Mouse (Mus musculus): ENCODE results near the gene Frmd6. TPM values are rescaled to one million over a fixed set of nuclear protein-coding genes. Genes with fewer than 3 reads are reported as not detected.

The Frmd6 gene
- total RNA-seq, 2 experiments from 2014 or later = 20.7 to 20.9 TPM

- DNase-seq = no peak
Observed at GRCm38 (mm10) chr12:70855678-70856077, 30.4 kb downstream of the Frmd6 start.

DNA sequence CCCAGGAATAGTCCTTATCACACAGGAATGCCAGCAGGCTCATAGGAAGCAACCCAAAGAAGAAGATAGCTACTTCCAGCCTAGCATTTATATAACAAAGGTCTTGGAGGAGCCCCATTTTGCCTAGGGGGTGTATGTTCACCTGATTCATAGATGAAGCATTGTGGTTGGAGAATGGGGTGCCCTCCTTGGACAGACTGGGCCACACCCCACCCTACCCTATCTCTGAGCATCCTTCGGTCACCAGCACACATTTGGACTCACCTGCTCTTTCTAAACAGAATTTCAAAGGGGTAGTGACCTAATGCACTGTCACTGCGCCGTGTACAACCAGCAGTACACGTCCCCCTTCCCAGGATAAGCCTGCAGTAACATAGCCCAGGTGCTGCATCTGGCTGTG, 31.5 kb downstream of the Frmd6 start:
- no peak for DNase-seq

DNA sequence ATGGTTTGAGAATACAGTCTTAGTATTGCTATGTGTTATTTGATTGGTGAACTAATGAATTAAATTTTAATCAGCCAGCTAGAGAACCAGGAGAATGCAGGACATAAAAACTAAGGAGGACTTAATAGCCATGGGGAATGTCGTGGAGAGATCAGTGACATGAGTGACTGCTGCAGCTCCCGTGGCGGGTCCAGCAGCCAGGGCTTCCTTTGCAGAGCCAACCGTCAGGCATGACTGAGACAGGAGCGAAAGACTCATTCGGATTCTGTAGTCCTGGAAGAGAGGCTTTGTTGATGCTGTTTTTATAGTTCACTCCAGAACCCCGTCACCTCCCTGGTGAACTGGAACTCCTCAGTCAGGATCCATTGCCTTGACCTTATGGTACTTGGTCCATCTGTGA, 38.0 kb downstream of the Frmd6 start:
- DNase-seq = no peak

DNA sequence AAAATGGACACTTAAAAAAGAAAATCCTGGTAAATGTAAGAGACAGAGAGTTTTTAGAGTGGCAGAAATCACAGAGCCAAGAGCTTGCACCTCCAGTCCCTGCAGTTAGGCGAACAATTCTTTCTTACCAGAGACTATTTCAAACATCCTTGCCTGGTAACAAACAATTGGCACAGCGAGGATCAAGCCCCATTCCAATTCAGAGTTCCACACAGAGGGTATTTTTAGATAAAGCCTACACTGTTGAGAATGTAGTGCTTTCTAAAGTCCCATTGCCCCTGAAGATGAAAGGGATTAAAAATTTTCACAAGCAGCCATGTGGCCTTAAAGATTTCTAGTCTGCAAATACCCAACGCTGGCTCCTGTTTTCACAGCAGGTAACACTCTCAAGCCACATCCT, 42.5 kb downstream of the Frmd6 start:
- no peak for DNase-seq

GRCm38 (mm10) chr12:70868190-70868987, 43.1 kb downstream of the Frmd6 start:
- no peak for DNase-seq

DNA sequence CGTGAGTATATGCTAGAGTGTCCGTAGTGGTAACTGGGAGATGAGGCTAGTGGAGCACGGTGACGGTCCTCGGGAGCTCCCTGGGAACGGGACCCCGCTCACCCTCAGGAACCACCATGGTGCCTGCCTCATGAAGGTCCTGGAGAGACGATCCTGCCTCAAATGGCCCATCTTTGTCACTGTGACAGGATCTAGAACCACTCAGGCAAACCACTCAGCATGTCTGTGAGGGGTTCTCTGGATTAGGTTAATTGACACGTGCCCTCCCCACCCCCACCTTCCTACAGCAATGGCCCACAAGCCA, 43.6 kb downstream of the Frmd6 start:
- no peak for DNase-seq

- DNase-seq = no peak
Observed at GRCm38 (mm10) chr12:70873544-70873943, 48.2 kb downstream of the Frmd6 start.

- no peak for DNase-seq
Observed at GRCm38 (mm10) chr12:70876270-70876998, 51.1 kb downstream of the Frmd6 start.

DNA sequence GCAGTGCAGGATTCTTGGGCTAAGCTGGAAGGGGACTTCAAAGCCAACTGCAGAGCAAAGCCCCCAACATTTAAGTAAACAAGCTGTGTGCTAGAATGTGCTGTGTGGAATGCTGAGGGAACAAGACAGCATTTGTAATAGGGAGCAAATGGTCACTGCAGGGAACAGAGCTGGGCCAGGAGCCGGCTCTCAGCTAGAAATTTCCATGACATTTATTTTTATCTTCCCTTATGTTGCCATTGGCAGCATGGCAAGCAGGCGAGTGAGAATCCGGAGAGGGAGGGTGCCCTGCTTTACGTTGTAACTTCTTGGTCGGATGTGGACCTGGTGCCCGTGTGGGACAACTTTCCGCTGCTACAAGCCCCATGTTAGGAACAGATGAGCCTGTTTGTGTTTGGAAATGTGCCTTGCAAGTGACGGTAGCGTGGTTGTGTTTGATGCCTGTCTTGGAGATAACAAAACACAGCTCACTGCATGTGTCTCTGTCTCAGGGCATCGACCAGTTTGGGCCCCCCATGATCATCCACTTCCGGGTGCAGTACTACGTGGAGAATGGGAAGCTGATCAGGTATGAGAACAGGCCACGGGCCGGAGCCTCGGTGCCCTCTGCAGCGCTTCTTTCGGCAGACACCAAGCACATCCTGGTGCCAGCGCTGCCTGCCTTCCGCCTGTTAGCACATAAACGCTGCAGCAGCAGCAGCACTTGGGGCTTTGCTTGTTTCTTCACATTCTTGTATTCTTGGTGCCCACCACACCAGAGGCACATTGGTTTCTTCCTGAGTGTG, 52.8 kb downstream of the Frmd6 start:
- no peak for DNase-seq

DNA sequence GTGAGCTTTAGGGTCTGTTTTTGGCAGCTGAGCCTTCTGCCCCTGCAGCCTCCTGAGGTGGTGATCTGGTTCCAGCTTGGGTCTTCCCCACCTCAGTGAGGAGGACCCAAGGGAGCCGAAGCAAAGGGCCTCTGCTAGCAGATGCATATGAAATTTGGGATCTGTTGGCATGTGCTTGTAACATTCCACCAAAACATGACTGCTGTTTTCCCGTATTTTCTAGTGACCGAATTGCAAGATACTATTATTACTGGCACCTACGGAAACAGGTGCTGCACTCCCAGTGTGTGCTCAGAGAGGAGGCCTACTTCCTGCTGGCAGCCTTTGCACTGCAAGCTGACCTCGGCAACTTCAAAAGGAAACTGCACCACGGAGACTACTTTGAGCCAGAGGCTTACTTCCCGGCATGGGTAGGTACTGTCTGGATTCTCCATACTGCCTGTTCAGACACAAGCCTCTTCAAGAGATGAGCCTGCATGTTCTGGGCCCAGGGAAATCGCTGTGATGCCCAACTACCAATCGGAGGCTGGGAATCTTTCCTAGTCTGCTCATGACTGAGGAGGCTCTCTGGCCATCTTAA, 55.2 kb downstream of the Frmd6 start:
- DNase-seq = no peak

GRCm38 (mm10) chr12:70881340-70881739, 56.0 kb downstream of the Frmd6 start:
- DNase-seq = no peak

GRCm38 (mm10) chr12:70881854-70882253, 56.5 kb downstream of the Frmd6 start:
- DNase-seq = peak; percentile 54 to 63

- DNase-seq = no peak
Observed at GRCm38 (mm10) chr12:70883141-70883540, 57.8 kb downstream of the Frmd6 start.

DNA sequence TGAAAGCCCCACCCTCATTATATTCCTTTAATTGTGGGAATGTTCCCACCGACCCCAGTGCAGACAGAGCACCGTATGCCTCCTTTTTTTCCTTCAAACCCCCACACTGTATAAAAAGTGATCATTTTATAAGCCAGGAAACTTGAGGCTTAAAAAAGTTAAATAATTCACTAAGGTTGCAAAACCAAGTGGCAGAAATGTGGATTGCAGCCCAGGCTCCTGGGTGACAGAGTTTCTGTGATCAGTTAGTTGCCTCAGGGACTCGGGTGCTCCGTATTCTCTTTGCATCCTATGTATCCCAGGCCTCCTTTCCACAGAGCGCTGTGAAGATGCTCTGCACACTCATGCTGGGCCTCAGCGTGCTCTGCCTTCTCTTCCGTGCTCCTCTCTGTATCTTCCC, 58.8 kb downstream of the Frmd6 start:
- no peak for DNase-seq

DNA sequence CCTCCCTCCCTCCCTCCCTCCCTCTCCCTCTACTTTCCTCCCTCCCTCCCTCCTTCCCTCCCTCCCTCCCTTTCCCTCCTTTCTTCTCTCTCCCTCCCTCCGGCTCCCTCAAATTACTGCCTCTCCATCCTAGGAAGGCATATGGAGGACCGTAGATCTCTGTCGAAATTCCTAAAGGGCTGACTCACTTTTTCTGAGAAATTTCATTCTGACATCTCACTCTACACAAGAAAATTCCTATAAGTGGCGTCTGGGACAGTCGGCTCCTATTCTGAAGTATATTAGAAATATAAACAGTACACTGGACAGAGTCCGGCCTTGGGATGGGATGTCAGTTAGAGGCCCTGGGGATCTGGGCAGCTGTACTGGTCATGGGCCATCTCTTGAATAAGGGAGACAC, 59.7 kb downstream of the Frmd6 start:
- DNase-seq = no peak

- DNase-seq = no peak
Observed at GRCm38 (mm10) chr12:70885576-70885975, 60.3 kb downstream of the Frmd6 start.

DNA sequence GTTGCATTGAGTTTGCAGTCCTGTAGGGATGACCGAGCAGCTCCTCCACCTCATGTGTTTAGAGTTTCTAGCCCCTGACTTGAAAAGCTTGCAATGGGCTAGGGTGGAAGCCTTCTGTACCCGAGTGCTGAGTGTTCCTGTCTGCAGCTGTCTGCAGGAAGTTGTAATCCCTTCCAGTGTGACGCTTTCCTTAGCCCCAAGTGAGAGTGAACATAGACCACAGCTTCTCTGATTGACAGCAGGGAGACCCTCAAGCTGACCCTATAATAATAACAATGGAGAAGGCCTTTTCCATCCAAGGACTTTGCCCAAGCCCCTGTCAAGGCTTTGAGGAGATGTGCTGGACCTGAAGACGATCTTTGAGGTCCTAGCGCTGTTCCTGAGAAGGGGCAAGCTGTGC, 65.1 kb downstream of the Frmd6 start:
- DNase-seq = no peak

- no peak for DNase-seq
Observed at GRCm38 (mm10) chr12:70890874-70891470, 65.7 kb downstream of the Frmd6 start.

DNA sequence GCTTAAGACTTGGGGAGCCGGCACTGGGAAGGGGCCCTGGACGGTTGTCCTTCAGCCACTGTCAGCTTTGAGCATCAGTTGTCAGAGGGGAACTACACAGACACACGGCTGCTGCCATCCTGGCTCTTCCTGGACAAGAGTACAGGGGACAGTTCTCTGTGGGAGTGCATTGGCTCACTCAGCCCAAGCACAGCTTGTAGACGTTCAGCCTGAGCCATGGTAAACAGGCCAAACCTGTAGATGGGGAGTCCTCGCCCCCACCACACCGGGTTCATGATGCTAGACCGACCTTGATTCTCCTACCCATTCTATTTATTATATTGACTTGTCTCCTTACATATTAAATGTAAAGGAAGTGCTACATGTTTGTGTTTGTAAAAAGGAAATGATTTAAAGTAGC, 70.0 kb downstream of the Frmd6 start:
- no peak for DNase-seq

- no peak for DNase-seq
Observed at GRCm38 (mm10) chr12:70896068-70896467, 70.8 kb downstream of the Frmd6 start.

DNA sequence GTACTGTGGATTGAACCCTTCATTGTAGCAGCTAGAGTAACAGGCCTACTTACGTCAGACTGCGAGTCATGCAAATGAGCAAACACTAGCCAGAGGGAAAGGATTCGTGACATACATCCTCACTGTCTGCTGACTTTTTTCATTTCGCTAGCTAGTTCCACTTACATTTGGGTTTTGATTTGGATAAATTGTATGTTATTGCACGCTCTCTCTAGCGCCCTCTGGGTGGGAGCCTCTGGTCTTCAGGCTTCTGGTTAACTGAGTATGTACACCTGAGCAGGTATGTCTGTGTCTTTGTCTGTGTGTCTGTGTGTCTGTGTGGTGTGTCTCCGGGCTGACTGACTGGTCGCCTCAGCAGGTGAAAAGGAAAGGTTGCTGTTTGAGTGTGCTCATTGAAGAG, 72.1 kb downstream of the Frmd6 start:
- DNase-seq = no peak

- DNase-seq = no peak
Observed at GRCm38 (mm10) chr12:70898450-70898849, 73.1 kb downstream of the Frmd6 start.

- no peak for DNase-seq
Observed at GRCm38 (mm10) chr12:70904471-70904870, 79.2 kb downstream of the Frmd6 start.
